Mouse (Mus musculus) left cerebral cortex, postnatal 36 days (tissue): ENCODE results near the gene Gm17606. TPM values are rescaled to one million over a fixed set of nuclear protein-coding genes. Genes with fewer than 3 reads are reported as not detected.

Source experiments
- microRNA-seq: library from miRNA; unstranded; fragments of <30 nt; microRNA quantifications from one replicate; pipeline ENCODE4 v1.2.0, GENCODE M21; 2022
- total RNA-seq, 2 experiments: library from RNA; stranded (reverse); gene quantifications; 2 replicates each; pipeline ENCODE4 v1.2.3; 2021

The Gm17606 gene
- total RNA-seq, 2 experiments from 2014 or later, result not detected

Small RNA genes lying within 50 kb of the gene (microRNA-seq; reads per million reads assigned to microRNA genes)
- gene Mir686 (not detected), gene Mir6948 (1.5 reads per million)

Other genes starting within 250 kb of the Gm17606 start
- 1 to 10 TPM; 1.9 TPM for gene Slc7a7, start 223.2 kb upstream of the Gm17606 start, total RNA-seq
- 10 to 100 TPM; 84.6 to 88.0 TPM for gene Mrpl52, start 214.0 kb upstream of the Gm17606 start, total RNA-seq
- gene Mmp14, start 209.3 kb upstream of the Gm17606 start, total RNA-seq, result 10 to 100 TPM in 1 of 2 experiments, 1 to 10 TPM in 1; 7.2 to 10.8 TPM
- gene Lrp10, start 176.8 kb upstream of the Gm17606 start, total RNA-seq, result 10 to 100 TPM; 24.1 to 24.4 TPM
- gene Rem2, start 164.9 kb upstream of the Gm17606 start, total RNA-seq, result 1 to 10 TPM; 7.0 to 7.7 TPM
- 10 to 100 TPM; 47.7 to 58.0 TPM for gene Prmt5, start 123.4 kb upstream of the Gm17606 start, total RNA-seq
- gene Haus4, start 86.3 kb upstream of the Gm17606 start, total RNA-seq, result 1 to 10 TPM; 1.6 to 4.7 TPM
- 1 to 10 TPM; 1.5 to 2.0 TPM for gene Ajuba, start 63.4 kb upstream of the Gm17606 start, total RNA-seq
- 1 to 10 TPM; 6.6 to 8.4 TPM for gene 4931414P19Rik, start 35.0 kb upstream of the Gm17606 start, total RNA-seq
- 100 to 1,000 TPM; 164 to 176 TPM for gene Psmb5, start 22.9 kb upstream of the Gm17606 start, total RNA-seq
- gene Psmb11, start 19.5 kb upstream of the Gm17606 start, total RNA-seq, result under 1 TPM; 0.27 to 0.30 TPM
- gene Cdh24, start 412 bp downstream of the Gm17606 start, total RNA-seq, result 1 to 10 TPM; 7.0 to 9.6 TPM
- 10 to 100 TPM; 22.6 to 23.1 TPM for gene 1700123O20Rik, start 45.3 kb downstream of the Gm17606 start, total RNA-seq
- 100 to 1,000 TPM; 126 to 237 TPM for gene Acin1, start 46.0 kb downstream of the Gm17606 start, total RNA-seq
- not detected for gene Gm29776, start 57.9 kb downstream of the Gm17606 start, total RNA-seq
- not detected for gene Cebpe, start 71.2 kb downstream of the Gm17606 start, total RNA-seq
- 10 to 100 TPM; 54.7 to 64.8 TPM for gene Slc7a8, start 141.0 kb downstream of the Gm17606 start, total RNA-seq
- not detected for gene Rnf212b, start 173.2 kb downstream of the Gm17606 start, total RNA-seq
- 10 to 100 TPM; 15.9 to 22.1 TPM for gene Homez, start 230.0 kb downstream of the Gm17606 start, total RNA-seq
- 10 to 100 TPM; 15.2 to 17.2 TPM for gene Ppp1r3e, start 236.6 kb downstream of the Gm17606 start, total RNA-seq
- gene Bcl2l2, start 242.4 kb downstream of the Gm17606 start, total RNA-seq, result 100 to 1,000 TPM; 131 to 145 TPM
- gene Gm20521, start 242.5 kb downstream of the Gm17606 start, total RNA-seq, result not detected